Mouse (Mus musculus) neural tube, embryonic 10.5 days (tissue): ENCODE results near the gene Pim2.

Experiments used
- DNase-seq: peaks from one replicate; pipeline ENCODE4 v3.0.0-alpha.2; 2017; ENCODE audit warnings: low spot score; ENCODE audit errors: extremely low spot score

Pim2 gene

DNA sequence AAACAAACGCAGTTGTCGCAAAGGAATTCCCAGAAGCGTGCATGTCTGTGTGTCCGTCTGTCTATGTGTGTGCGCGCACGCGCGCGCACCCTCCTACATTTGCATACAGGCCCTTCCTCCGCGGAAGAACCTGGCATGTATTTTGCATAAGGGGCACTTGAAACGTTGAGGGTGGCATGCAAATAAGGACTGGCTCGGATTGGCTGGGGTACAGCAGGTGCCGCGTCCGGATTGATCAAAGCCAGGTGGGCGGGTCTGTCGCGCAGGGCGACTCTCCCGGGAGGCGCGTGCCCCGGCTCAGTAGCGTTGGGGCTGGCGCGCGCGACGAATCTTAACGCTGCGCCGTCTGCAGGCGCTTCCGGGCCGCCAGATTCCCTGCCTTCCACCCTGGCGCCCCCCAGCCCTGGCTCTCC, at the start of gene Pim2:
Gene Pim2 (plus strand): TSS at position 256 of the 413 bp plus-strand sequence.
- peak; percentile 60 for DNase-seq

DNA sequence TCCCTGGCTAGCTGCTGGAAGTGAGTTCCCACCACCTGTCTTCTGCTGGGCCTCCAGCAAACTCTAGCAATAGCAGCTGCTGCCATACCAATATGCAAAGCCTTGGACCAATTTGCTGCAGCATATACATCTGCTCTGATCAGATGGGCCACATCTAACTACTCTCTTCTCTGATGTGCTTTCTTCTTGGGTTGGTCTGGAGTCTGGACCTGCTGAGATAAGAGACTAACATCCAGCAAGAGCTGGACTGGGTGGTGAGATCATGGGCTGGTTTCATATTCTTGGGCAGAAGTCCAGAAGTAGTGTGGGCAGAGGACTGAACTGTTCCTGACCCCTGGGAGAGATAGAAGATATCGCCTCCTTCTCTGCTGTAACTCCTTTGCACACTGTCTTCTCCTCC, 40.9 kb upstream of the Pim2 start:
- DNase-seq: no peak

DNA sequence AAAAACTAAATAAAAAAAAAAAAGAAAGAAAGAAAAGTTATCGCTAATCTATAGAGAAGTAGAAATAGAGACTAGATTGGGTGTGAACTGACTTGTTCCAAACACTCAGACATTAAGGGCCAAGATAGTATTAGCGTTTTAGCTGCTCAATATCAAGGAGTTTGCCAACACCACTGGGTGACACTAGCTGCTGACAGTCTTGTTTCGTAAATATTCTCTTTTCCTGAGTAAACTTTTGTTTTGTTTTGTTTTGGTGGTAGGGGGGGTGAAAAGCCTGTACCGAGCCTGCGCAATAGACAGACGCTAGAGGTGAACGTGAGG, 37.3 kb upstream of the Pim2 start:
- no peak for DNase-seq

DNA sequence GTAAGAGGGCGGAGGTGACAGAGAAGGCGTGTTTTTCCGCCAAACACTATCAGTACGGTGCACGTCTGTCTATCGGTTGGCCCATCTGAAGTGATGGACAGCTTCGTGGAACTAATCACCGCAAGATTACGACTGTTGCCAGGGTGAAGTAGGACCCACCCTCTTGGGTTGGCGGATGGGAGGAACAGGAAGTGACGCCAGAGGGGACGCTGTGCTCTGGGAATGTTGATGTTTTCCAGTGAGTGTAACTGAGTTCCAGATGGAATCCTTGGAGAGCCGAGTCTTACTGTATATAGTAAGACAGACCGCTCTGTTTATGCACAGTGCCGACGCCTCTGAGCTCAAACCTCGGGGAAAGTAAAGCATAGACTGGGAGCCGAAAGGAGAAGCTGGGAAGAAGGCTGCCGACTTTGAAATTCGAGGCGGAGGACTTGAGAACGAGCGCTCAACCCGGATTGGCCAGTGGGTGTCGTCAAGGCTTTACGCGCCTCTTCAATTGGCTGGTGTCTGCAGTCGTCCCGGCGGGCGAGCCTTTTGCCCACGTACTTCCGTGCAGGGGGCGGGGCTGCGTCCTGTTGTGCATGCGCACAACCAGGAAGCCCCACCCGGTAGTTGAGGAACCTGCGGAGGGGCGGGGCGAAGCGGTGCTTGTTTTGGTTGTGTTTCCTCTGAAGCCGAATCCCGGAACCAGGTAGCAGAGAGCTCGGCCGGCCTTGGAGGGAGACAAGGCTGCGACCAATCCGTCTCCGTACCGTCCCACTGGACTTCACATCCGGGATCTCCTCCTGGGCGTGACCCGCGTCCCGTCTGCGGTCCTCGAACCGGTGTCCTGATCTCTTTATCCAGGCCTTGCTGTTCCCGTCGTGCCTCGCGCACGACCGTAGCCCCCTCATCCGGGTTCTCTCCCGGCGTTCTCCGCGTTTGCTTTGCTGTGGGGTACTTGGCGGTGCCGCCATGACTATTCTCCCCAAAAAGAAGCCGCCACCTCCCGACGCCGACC, 36.6 kb upstream of the Pim2 start, which contains the start of gene Otud5:
Gene Otud5 (plus strand): TSS at position 202 of the 1,000 bp plus-strand sequence.
- DNase-seq: peak; percentile 89

DNA sequence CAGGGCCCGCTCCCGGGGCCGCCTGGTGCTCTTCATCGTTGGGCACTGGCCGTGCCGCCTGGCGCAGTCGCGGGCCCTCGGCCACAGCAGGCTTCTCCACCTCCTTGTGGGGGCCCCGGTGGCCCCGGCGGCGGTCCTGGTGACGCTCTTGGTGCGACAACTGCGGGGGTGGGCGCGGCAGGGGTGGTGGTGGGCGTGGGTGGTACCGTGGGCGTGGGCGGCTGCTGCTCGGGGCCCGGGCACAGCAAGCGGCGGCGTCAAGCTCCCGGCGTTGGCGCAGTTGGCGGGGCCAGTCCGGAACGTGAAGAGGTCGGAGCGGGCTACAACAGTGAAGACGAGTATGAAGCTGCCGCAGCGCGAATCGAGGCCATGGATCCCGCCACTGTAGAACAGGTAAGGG, 35.7 kb upstream of the Pim2 start:
- peak; percentile 15 for DNase-seq

DNA sequence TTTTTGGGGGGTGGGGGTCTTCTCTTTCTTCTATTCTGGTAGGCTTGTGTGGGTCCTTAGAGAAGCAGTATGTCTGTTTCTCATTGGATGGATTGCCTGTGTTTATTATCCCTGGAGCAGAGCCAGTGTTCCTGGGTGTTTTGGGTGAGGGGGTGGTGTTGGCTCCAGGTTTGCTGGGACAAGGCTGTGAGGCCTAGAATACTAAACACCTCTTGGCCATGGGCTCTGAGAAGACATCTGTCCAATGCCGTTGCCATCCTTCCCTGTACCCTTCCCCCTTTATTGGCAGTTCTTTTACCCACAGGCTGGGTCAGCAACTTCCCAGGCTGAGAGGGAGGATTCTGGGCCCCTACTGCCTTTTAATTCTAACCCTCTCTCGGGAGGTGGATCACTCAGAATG, 30.2 kb upstream of the Pim2 start:
- DNase-seq: no peak

DNA sequence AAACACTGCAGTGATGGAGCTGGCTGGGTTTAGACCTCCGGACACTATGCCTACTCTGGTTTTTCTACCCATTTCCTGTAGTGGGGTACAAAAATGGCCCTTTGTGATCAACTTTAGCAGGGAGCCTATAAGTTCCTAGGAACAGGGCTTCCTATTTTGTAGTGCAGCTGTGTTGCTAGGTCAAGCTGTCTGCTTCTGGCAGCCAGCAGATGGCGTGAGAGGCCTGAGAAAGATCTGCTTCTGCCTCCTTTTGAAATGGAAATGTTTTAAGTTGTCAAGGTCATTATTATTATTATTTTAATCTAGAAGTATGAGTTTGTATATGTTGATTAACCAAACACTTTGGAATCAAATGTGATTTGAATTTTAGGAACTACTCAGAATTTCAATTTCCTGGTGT, 23.5 kb upstream of the Pim2 start:
- DNase-seq: no peak

DNA sequence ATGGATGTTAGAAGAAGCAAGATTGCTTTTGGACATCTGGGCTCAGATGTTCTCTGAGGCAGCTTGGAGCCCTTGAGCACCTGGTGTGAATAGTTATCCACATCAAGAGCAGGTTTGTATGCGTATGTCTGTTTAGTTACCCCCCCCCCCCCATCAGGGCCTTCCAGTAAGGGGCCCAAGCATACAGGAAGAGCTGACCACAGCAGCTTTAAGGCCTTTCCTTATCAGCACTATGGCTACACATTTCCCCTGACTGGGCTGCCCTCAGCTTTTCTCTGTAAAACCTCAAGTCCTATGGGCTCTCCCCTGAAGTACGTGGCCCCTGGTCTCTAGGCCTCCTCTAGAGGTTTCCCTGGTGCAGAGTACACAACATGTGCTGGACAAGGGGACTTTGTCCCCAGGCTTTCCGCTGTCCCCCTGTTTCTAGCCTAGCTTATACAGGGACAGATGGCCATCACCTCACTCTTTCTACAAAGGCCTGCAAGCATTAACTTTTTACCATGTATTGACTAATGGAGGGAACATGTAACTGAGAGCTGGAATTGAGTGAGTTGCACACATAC, 18.8 kb upstream of the Pim2 start:
- no peak for DNase-seq

DNA sequence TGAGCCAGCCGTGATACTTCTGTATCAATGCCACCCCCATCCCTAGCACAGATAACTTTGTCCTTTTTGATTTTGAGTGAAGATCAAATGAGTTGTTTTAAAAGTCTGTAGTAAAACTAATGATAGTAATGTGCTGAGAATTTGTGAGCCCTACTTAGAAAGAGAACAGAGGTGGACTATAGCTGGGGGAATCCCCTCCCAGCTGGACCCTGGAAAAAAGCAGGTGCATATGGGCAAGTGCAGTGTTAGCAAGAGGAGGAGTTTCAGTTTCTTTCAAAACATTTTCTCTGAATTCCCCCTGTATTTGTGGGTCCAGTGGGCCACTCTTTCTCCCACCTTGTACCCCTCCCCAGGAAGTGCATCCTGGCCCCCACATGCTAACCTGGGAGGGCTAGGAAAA, 14.9 kb upstream of the Pim2 start:
- no peak for DNase-seq

DNA sequence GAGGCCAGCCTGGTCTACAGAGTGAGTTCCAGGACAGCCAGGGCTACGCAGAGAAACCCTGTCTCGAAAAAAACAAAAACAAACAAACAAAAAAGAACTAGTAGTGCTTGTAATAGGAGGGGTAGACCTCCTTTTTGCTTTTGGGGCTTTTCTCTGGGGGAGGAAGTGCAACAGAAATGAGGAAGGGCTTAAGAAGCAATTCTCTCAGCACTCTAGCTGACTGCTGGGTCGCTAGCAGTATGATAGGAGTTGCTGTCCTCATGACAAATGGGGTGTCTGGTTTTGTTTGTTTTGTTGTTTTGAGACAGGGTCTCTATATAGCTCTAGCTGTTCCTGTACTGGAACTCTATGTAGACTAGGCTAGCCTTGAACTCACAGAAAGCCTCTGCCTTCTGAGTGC, 13.5 kb upstream of the Pim2 start:
- no peak for DNase-seq

DNA sequence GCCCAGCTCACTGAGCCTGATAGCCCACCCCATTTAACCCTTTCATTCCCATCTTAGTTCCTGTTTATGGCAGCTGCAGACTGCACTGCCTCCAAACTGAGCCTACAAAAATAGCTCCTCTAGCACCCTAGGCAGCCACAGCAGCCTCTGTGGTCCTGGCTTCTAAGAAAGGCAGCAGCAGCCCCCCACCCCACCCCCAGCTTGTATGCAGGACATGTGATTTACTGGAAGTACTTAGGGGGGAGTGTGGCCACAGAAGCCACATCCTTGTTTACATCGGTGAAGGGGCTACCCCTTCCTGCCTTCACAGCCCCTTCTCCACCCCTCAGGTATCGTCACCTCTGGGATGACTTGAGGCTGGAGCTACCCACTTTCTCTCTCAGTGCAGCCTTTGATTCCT, 12.7 kb upstream of the Pim2 start:
- DNase-seq: no peak

DNA sequence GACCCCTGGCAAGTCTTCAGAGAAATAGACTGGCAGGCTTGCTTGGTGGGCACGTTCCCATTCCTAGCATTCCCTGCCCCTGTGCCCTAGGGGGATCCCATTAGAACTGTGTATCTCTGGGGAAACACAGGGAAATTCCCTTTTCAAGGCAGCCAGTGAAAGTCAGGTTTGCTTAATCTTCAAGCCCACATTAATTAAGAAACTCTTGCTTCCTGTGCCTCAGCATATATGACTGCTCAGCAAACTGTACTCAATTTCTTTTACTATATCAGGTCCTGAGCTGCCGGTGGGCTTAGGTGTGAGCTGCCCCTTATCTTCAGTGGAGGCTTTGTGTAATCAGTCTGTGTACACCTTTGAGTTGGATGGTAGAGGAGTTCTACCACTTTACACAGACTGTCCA, 12.3 kb upstream of the Pim2 start:
- DNase-seq: no peak

DNA sequence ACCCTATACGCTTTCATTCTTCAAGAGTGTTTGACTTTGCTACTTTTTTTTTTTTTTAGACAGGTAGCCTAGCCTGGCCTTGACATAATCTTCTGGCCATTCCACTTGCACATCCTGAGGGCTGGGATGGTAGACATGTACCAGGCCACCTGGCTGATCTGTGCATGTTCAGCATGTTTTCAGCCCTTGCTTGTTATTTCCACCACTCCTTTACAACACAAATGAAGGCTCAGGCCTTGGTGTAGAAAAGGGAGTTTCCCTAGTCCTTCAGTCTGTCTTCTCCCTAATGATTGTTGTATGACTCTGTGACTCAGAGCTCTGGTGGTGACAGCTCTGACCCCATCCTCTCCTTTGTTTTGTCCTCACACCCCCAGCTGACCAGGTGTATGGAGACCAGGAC, 10.9 kb upstream of the Pim2 start:
- no peak for DNase-seq

DNA sequence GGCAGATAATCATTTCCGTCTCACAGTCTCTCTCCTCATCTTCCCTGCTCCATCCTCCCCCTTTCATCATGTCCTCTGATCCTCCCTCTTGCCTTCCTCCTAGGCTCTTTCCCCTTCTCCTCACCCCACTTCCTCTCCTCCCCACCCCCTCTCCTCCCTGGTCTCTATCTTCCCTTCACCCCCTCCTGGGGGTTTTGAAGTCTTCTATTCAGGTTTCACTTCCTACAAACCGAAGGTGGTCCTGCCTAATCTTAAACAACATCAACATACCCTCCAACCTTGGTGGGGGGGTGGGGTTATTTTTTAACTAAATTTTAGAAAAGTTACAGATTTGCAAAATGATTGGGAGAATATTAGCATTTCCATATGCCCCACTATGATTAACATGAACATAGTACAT, 9.6 kb upstream of the Pim2 start:
- DNase-seq: no peak

DNA sequence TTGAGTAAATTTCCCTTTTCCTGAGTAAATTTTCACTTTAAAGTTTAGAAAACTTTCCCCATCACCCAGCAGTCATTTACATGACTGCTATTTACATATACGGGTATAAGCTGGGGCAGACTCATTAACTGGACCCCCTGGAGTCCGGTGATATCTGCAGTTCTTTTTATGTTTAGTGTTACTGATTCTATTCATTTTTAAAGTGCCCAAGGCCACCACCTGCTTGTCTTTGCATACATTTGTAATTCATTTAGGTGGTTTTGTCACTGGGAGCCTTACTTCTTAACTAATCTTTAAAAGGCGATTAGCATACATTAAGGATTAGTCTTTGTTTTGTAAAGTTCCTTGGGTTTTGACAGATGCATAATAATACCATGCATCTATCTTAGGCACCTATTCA, 8.2 kb upstream of the Pim2 start:
- DNase-seq: no peak

DNA sequence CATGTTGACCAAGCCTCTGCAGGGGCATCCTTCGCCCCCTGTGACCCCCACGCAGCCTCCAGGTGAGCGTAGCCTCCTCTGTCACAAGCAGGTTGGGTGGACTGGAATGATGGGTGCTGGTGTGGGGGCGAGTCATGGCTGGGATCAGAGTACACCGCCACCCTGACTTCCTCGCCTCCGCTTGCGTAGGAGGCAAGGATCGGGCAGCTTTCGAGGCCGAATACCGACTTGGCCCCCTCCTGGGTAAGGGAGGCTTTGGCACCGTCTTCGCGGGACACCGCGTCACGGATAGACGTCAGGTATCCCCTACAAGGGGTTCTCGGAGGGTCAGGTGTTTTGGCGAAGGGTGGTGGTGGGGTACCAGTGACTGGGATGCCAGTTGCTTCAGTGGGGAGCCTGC, 433 bp downstream of the Pim2 start:
- no peak for DNase-seq

DNA sequence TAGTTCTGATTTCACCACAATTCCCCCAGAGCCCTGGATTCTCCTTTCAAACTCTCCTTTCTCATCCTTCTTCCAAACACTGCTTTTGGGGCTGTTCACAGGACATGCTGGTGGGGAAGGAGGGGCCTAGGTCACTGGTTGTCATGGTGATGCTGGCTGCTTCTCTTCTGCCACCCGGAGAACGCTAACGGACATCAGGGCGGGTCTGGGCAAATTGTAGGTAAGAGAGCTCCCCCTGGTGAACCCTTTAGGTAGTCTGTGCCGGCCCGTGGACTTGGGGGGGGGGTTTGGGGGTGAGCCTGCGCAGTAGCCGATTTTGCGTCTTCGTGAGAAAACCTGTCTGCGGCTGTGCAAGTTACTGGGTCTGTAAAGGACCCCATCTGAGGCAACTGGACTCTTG, 1.8 kb downstream of the Pim2 start:
- DNase-seq: peak; percentile 55

DNA sequence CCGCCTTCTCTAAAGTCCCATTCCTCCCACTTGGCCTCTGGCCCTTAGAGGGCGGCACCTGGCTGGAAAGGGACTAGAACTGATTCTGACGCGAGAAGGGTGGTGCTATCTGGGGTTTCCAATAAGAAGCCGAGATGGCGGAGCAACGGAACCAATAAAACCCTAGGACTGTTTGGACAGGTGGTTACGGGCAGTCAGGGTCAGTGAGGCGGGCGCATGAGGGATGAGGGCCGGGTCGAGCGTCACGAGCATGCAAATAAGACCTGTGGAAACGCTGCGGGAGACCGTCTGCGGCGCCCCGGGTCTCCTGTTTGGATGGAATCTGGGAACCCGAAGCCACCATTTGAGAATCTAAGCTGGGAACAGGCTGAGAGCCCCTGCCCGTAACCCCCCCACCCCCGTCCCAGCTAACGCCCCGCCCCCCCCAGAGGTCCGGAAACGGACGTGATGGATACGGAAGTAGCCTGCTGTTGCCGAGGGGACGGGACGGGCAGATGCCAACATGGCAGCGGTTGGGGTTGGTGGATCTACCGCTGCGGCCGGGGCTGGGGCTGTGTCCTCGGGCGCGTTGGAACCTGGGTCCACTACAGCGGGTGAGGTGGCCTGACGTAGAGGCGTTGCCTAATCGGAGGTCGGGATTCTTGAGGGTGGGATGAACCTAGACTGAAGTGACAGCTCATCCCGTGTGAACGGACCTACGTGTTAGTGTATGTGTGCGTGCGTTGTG, 5.9 kb downstream of the Pim2 start, which contains the start of gene Slc35a2:
Gene Slc35a2 (plus strand): TSS at position 188 of the 727 bp plus-strand sequence.
- DNase-seq: peak; percentile 65

DNA sequence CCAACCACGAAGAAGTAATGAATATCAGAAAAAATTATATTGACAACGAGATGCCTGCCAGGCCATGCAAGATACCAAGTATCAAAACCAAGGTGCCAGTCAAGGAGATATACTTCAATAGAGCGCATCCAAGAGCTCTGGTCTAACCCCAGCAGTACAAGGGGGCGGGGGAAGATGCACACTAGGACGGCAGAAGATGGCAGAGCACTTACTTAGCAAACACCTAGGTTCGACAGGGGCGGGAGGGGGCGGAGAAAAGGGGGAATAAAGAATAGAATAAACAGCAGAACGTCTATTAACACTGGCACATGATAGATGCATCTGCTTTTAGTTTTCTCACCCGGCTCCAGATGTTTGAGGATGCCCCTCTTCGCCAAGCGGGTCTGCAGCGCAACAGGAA, 20.1 kb downstream of the Pim2 start:
- no peak for DNase-seq

DNA sequence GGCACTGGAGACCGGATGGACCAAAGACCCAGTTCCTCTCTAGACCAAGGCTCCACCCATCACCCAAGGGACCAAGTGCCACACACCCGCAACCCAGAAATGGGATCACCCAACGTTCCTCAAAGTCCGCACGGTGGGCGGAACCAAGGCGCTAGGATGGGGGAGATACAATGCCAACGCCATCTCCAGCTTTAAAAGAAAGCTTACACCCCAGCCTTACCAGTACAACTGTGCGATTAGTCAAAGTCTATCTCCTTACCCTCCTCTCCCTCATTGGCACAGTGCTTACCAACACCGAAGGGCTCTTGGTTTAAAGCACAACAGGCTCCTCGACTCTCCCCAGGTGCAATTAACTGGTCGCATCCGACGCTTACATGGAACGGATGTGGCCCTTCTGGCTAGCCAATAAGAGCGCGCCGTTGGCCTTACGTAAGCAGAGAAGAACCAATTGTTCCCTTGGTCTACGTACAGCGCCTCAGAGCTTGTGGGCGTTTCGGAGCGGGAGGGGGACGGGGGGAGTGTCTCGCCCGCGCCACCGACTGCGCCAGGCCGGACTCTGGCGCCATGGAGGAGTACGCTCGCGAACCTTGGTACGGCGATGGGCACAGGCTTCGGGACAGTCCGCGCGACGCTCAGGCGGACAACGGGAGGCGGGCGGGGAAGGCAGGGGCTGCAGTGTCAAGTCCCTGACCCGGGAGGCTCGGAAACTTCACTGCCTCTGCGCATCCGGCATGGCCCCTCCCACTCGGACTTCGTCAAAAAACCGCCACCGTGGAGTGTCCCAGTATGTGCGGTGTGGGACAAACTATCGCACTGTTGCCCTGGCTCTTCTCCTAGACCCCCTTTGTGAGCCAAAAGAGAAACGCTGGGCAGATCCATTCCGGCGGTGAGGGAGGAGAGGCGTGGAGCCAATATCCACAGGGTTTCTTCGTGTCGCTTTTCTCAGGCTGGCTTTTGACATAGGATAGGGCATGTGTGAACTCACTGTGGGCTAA, 21.1 kb downstream of the Pim2 start, which contains the start of the genes Pqbp1 and Timm17b:
Gene Pqbp1 (minus strand): TSS at position 390 of the 995 bp plus-strand sequence.
Gene Timm17b (plus strand): TSS at position 478 of the 995 bp plus-strand sequence.
- peak; percentile 79 for DNase-seq

DNA sequence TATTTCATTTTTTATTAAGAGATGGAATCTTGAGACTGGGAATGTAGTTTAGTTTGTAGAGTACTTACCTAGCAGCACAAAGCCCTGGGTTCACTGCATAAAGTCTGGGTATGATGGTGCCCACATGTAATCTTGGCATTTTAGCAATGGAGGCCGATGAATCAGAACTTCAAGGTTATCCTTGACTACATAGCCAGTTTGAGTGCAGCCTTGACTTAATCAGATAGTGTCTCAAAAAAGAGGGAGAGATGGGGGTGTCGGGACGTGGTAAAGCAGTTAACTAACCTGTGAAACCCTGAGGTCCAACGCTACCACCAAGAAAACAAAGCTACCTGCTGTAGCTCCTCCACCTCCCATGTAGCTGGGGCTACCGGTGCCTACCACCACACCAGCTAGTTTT, 26.4 kb downstream of the Pim2 start:
- no peak for DNase-seq
